Mouse (Mus musculus): ENCODE data around the gene Cyb561d2. TPM values are rescaled to one million over a fixed set of nuclear protein-coding genes. Genes with fewer than 3 reads are reported as not detected.
"Not testable (repeated sequence)": the region's sequence is repeated elsewhere in the genome, so short reads cannot be mapped to it uniquely, and the experiment has no call there.

Cyb561d2 gene
- polyA plus RNA-seq, 1 experiment from 2014 or later: 50.1 TPM

GRCm38 (mm10) chr9:107568331-107569261 is 26.6 kb upstream of the Cyb561d2 start:
- H3K4me1 ChIP-seq (replicated peaks; ENCODE audit: insufficient read depth, low read length): peaks cover 34% of the 10 kb centered on the region
- TF ChIP-seq CTCF (IDR thresholded peaks at IDR 0.05; ENCODE audit: low read depth): no peak; the same call in 1 of the 2 replicates

GRCm38 (mm10) chr9:107567702-107568319 is 25.8 kb upstream of the Cyb561d2 start, which contains the start of gene Hyal2:
Hyal2 (plus strand) TSS chr9:107567945.
- H3K4me1 ChIP-seq (replicated peaks; ENCODE audit: insufficient read depth, low read length): peaks cover 34% of the 10 kb centered on the region
- H3K9me3 ChIP-seq (replicated peaks; ENCODE audit: low read length): no peaks in the 10 kb centered on the region
- WGBS: 5% methylated on average over 18 of the region's 18 CpGs

More at GRCm38 (mm10) chr9:107568331-107569261, 26.6 kb upstream of the Cyb561d2 start:
- Histone ChIP-seq H3K27ac (peak overlapping the region; percentile 95), H3K9me3 (replicated peaks; ENCODE audit: low read length) (no peaks in the 10 kb centered on the region), H3K27me3 (ENCODE audit: insufficient read depth, low read length) (no peaks in the 10 kb centered on the region), H3K4me2 (ENCODE audit: low read length) (peak overlapping the region; percentile 78), H3K9ac (ENCODE audit: low read depth, low read length) (peak overlapping the region; percentile 74), H3K36me3 (ENCODE audit: insufficient read depth, low read length) (peaks cover 20% of the 10 kb centered on the region), H3K4me3 (replicated peaks; ENCODE audit: low read depth, low read length) (peak overlapping the region; percentile 74)
- DNase-seq (ENCODE audit: low spot score): peak; percentile 94
- WGBS: under 1% methylated on average over 41 of the region's 41 CpGs
- ATAC-seq (replicated peaks; ENCODE audit: low FRiP score, low read depth): peak; percentile 72

GRCm38 (mm10) chr9:107566855-107567254 is 24.9 kb upstream of the Cyb561d2 start:
- H3K27me3 ChIP-seq (ENCODE audit: insufficient read depth, low read length): no peaks in the 10 kb centered on the region
- peaks cover 10% of the 10 kb centered on the region; the same call in 1 of the 2 replicates for H3K36me3 ChIP-seq (ENCODE audit: insufficient read depth, low read length)
- no peak overlapping the region for H3K4me3 ChIP-seq (replicated peaks; ENCODE audit: low read depth, low read length)
- ATAC-seq (replicated peaks; ENCODE audit: low FRiP score, low read depth) (0 out of 2 replicates have a peak, but pooled peaks have one; percentile 1), DNase-seq (ENCODE audit: low spot score) (peak; percentile 66)
- H3K4me2 ChIP-seq (ENCODE audit: low read length): peak overlapping the region; percentile 78
- WGBS: 59% methylated on average over 3 of the region's 3 CpGs
- peaks cover 34% of the 10 kb centered on the region for H3K4me1 ChIP-seq (replicated peaks; ENCODE audit: insufficient read depth, low read length)
- no peak for TF ChIP-seq CTCF (IDR thresholded peaks at IDR 0.05; ENCODE audit: low read depth)
- H3K9me3 ChIP-seq (replicated peaks; ENCODE audit: low read length): no peaks in the 10 kb centered on the region
- H3K9ac ChIP-seq (ENCODE audit: low read depth, low read length): no peak overlapping the region
- peak overlapping the region; percentile 95 for H3K27ac ChIP-seq

More at GRCm38 (mm10) chr9:107567702-107568319, 25.8 kb upstream of the Cyb561d2 start, which contains the start of gene Hyal2:
- Histone ChIP-seq H3K27ac (peak within 1 kb of the TSS; percentile 95), H3K4me3 (replicated peaks; ENCODE audit: low read depth, low read length) (peak within 1 kb of the TSS; percentile 74), H3K36me3 (ENCODE audit: insufficient read depth, low read length) (peaks cover 14% of the 10 kb centered on the region), H3K9ac (ENCODE audit: low read depth, low read length) (peak within 1 kb of the TSS; percentile 74), H3K4me2 (ENCODE audit: low read length) (peak within 1 kb of the TSS; percentile 78), H3K27me3 (ENCODE audit: insufficient read depth, low read length) (no peaks in the 10 kb centered on the region)
- DNase-seq (ENCODE audit: low spot score): peak; percentile 53
- TF ChIP-seq CTCF (IDR thresholded peaks at IDR 0.05; ENCODE audit: low read depth): peak; percentile 2; the same call in 1 of the 2 replicates
- no peak for ATAC-seq (replicated peaks; ENCODE audit: low FRiP score, low read depth)

- no peak overlapping the region for H3K9ac ChIP-seq (ENCODE audit: low read depth, low read length)
- ATAC-seq (replicated peaks; ENCODE audit: low FRiP score, low read depth): no peak
- H3K4me1 ChIP-seq (replicated peaks; ENCODE audit: insufficient read depth, low read length): peaks cover 31% of the 10 kb centered on the region
- TF ChIP-seq CTCF (IDR thresholded peaks at IDR 0.05; ENCODE audit: low read depth): peak; percentile 82
- no peaks in the 10 kb centered on the region for H3K27me3 ChIP-seq (ENCODE audit: insufficient read depth, low read length)
- H3K27ac ChIP-seq: peak overlapping the region; percentile 95
- DNase-seq (ENCODE audit: low spot score): peak; percentile 85
- H3K9me3 ChIP-seq (replicated peaks; ENCODE audit: low read length): no peaks in the 10 kb centered on the region
- H3K36me3 ChIP-seq (ENCODE audit: insufficient read depth, low read length): peaks cover 12% of the 10 kb centered on the region
- H3K4me2 ChIP-seq (ENCODE audit: low read length): peak overlapping the region; percentile 34
- no peak overlapping the region for H3K4me3 ChIP-seq (replicated peaks; ENCODE audit: low read depth, low read length)
- 44% methylated on average over 15 of the region's 15 CpGs for WGBS
These were observed 24.2 kb upstream of the Cyb561d2 start for GRCm38 (mm10) chr9:107566041-107566709.

- Histone ChIP-seq H3K4me1 (replicated peaks; ENCODE audit: insufficient read depth, low read length) (peaks cover 25% of the 10 kb centered on the region), H3K36me3 (ENCODE audit: insufficient read depth, low read length) (peaks cover 18% of the 10 kb centered on the region), H3K27ac (peak overlapping the region; percentile 43; the same call in 1 of the 2 replicates), H3K4me2 (ENCODE audit: low read length) (peak overlapping the region; percentile 25)
- H3K4me3 ChIP-seq (replicated peaks; ENCODE audit: low read depth, low read length); ATAC-seq (replicated peaks; ENCODE audit: low FRiP score, low read depth); H3K27me3 ChIP-seq (ENCODE audit: insufficient read depth, low read length); H3K9ac ChIP-seq (ENCODE audit: low read depth, low read length); H3K9me3 ChIP-seq (replicated peaks; ENCODE audit: low read length): not testable (repeated sequence)
- peak; percentile 53 for DNase-seq (ENCODE audit: low spot score)
- TF ChIP-seq CTCF (IDR thresholded peaks at IDR 0.05; ENCODE audit: low read depth): peak; percentile 41; the same call in 1 of the 2 replicates
- 53% methylated on average over 5 of the region's 5 CpGs for WGBS
These were observed 23.6 kb upstream of the Cyb561d2 start for GRCm38 (mm10) chr9:107565556-107565955.

All from kidney, postnatal 0 days (tissue).